10 mouse cellular contexts compared by ENCODE assay signal in the genomic region with DNA sequence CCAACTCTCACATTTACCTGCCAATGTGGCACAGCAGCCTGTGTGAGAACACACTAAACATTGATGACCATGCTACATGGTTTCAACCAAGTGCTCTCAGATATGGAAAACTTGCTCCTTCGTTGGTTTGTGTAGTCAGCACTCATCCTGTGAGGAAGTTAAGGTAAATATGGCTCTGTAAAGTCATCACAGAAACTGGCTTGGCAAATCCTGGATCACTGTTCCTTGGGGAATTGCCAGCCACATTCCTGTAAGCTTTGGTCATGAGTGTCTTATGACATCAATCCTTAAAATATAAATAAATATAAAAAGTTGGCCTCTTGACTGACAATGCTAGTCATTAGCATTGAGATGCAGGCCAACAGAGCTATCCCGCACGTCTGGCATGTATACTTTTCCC.
DNase-seq lines count a peak whose midpoint lies in the region.
"Had no signal": no experiment of that assay in that cellular context is flagged by ENCODE, and none has a peak within 500 bp of the region (broad histone marks: within the 10 kb centered on the region; RNA-seq: fewer than 3 reads in every experiment).

No protein-coding gene starts in this region.

- DNase-seq in gastrocnemius, adult 18-20 months (ENCODE audit: low spot score) = peak; percentile 60
- DNase-seq in gastrocnemius, postnatal 25 days = no peak
- DNase-seq in NIH3T3 (ENCODE audit: low read depth) = peak; percentile 82
- peak; percentile 56 for DNase-seq in heart, postnatal 4 days
- DNase-seq in lung, postnatal 25 days (ENCODE audit: low spot score) = peak; percentile 60
- no peak for DNase-seq in urinary bladder, adult 2 months (ENCODE audit: low spot score)
- DNase-seq in kidney, postnatal 10 days = no peak
- DNase-seq in right cerebral cortex, adult 18-20 months = no peak
- DNase-seq: liver; right cerebral cortex, postnatal 25 days had no signal

Comparison
In these comparisons a context has a peak if more than half of its experiments do, and no peak if none do; other contexts are left out.
1. DNase-seq: peak in gastrocnemius, adult 18-20 months (single experiment), NIH3T3 (single experiment), heart, postnatal 4 days (single experiment) and lung, postnatal 25 days (single experiment); none in gastrocnemius, postnatal 25 days (single experiment), urinary bladder, adult 2 months (single experiment), kidney, postnatal 10 days (single experiment) and right cerebral cortex, adult 18-20 months (single experiment).